Mouse (Mus musculus): ENCODE measurements around the gene 4930402F06Rik. TPM values are rescaled to one million over a fixed set of nuclear protein-coding genes. Genes with fewer than 3 reads are reported as not detected.

Gene 4930402F06Rik
- polyA plus RNA-seq, 1 experiment from 2014 or later, result not detected

DNA sequence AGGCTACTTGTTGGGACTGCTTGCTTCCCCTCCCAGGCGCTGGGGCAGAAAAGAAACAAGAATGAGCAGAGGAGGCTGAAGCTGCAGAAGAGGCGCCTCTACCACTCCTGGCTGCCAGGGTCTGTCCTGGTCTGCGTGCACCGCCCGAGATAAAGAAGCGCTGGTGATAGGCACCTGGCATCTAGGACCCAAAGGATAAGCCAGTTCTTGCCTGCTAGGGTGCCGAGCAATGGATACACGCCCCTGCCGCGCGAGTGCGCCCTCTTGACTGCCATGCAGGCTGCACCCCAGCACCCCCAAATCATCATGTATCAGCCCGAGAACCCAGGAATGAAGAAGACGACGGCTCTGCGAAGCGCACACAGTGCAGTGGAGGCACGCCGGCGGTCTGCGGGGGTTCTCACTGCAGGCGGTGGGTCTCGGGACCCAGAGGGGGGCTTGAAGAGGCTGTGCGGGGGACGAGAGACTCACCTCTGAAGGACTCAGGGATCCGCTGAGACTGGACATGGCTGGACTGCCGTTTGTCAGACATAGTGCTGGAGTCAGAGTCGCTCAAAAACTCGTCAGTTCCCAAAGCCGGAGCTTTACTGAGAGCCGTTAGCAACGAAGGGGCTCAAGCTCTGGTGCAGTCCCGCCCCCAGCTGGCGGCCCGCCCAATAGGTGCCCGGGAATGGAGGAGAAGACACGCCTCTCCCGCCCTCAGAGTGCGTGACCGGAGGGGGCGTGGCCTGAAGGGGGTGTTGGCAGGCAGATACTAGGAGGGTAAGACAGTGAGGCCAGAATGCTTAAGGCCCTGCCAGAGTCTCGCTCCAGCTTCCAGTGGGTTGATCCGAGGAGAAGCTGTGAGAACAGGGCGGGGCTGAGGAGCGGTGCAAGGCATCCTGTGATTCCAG is 60.3 kb downstream of the 4930402F06Rik start, which contains the start of gene Stom:
Stom (minus strand) TSS at position 589 of the 893 bp plus-strand sequence.
- Histone ChIP-seq H3K4me3 (ENCODE audit: low read depth, low read length) (peak within 1 kb of the TSS; percentile 62), H3K4me1 (ENCODE audit: control insufficient read depth, insufficient read depth, low read length) (no peaks in the 10 kb centered on the region), H3K36me3 (replicated peaks; ENCODE audit: control insufficient read depth, insufficient read depth, low read depth, low read length) (no peaks in the 10 kb centered on the region), H3K9ac (replicated peaks; ENCODE audit: low read length) (peak within 1 kb of the TSS; percentile 72), H3K9me3 (replicated peaks; ENCODE audit: control insufficient read depth, low read length) (no peaks in the 10 kb centered on the region), H3K27me3 (ENCODE audit: control insufficient read depth, insufficient read depth, low read length) (no peaks in the 10 kb centered on the region), H3K27ac (replicated peaks; ENCODE audit: low read depth, low read length) (no peak within 1 kb of the TSS; the same call in 1 of the 2 replicates), H3K4me2 (ENCODE audit: low read depth, low read length) (peak within 1 kb of the TSS; percentile 83)
- 0% methylated on average over 44 of the region's 45 CpGs for WGBS
- ATAC-seq (replicated peaks; ENCODE audit: insufficient number of reproducible peaks, low FRiP score, low TSS enrichment, low read depth) (peak; percentile 99), DNase-seq (ENCODE audit: low spot score) (peak; percentile 99)

DNA sequence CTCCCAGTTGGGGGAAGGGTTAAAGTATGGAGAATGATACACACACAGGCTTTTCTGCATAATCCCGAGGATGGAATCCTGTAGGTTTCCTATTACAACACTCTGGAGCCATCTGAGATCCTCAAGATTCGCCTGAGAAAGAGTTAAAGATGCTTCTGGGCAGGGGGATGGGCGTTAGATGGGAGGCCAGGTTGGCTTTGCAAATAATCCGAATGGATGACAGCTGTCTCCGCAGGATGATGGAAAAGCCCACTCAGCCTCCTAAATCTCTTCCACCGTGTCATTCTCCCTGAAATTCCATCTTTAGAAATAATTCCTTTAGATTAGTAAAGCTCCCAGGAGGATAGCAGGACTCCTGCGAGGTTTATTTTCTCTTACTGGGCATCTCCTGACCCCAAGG is 61.4 kb downstream of the 4930402F06Rik start:
- DNase-seq (ENCODE audit: low spot score), result no peak
- no peaks in the 10 kb centered on the region for H3K27me3 ChIP-seq (ENCODE audit: control insufficient read depth, insufficient read depth, low read length)
- no peaks in the 10 kb centered on the region for H3K36me3 ChIP-seq (replicated peaks; ENCODE audit: control insufficient read depth, insufficient read depth, low read depth, low read length)
- ATAC-seq (replicated peaks; ENCODE audit: insufficient number of reproducible peaks, low FRiP score, low TSS enrichment, low read depth), result no peak
- H3K4me3 ChIP-seq (ENCODE audit: low read depth, low read length), result peak overlapping the region; percentile 62
- no peaks in the 10 kb centered on the region for H3K9me3 ChIP-seq (replicated peaks; ENCODE audit: control insufficient read depth, low read length)
- no peak overlapping the region for H3K9ac ChIP-seq (replicated peaks; ENCODE audit: low read length)
- no peak overlapping the region for H3K27ac ChIP-seq (replicated peaks; ENCODE audit: low read depth, low read length)
- 4% methylated on average over 7 of the region's 7 CpGs for WGBS
- peak overlapping the region; percentile 83 for H3K4me2 ChIP-seq (ENCODE audit: low read depth, low read length)
- H3K4me1 ChIP-seq (ENCODE audit: control insufficient read depth, insufficient read depth, low read length), result no peaks in the 10 kb centered on the region

GRCm38 (mm10) chr2:35333670-35334069 is 63.3 kb downstream of the 4930402F06Rik start:
- no peaks in the 10 kb centered on the region for H3K9me3 ChIP-seq (replicated peaks; ENCODE audit: control insufficient read depth, low read length)
- ATAC-seq (replicated peaks; ENCODE audit: insufficient number of reproducible peaks, low FRiP score, low TSS enrichment, low read depth) (no peak), DNase-seq (ENCODE audit: low spot score) (no peak)
- no peak overlapping the region for H3K4me2 ChIP-seq (ENCODE audit: low read depth, low read length)
- no peaks in the 10 kb centered on the region for H3K27me3 ChIP-seq (ENCODE audit: control insufficient read depth, insufficient read depth, low read length)
- H3K27ac ChIP-seq (replicated peaks; ENCODE audit: low read depth, low read length), result no peak overlapping the region
- no peak overlapping the region for H3K4me3 ChIP-seq (ENCODE audit: low read depth, low read length)
- H3K9ac ChIP-seq (replicated peaks; ENCODE audit: low read length), result no peak overlapping the region
- H3K4me1 ChIP-seq (ENCODE audit: control insufficient read depth, insufficient read depth, low read length), result no peaks in the 10 kb centered on the region
- H3K36me3 ChIP-seq (replicated peaks; ENCODE audit: control insufficient read depth, insufficient read depth, low read depth, low read length), result no peaks in the 10 kb centered on the region

DNA sequence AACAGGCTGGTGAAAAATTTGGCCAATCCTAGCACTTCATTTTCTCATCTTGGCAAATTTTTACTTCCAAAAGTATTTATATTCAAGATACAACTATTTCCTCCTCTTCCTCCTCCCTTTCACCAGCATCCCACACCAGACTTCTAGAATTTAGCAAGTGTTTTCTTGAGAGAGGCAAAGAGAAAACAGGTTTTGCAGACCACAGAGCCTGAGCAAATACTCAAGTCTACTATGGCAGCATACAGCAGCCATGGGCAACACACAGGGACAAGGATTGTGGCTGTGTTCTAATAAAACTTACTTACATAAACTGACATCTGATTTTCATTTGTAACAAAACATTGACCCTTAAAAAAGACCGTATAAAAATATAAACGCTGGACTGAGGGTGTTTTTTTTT is 65.8 kb downstream of the 4930402F06Rik start:
- DNase-seq (ENCODE audit: low spot score) (no peak), ATAC-seq (replicated peaks; ENCODE audit: insufficient number of reproducible peaks, low FRiP score, low TSS enrichment, low read depth) (no peak)
- 63% methylated on average over 2 of the region's 2 CpGs for WGBS
- no peak overlapping the region for H3K4me3 ChIP-seq (ENCODE audit: low read depth, low read length)
- no peaks in the 10 kb centered on the region for H3K9me3 ChIP-seq (replicated peaks; ENCODE audit: control insufficient read depth, low read length)
- no peak overlapping the region for H3K4me2 ChIP-seq (ENCODE audit: low read depth, low read length)
- H3K9ac ChIP-seq (replicated peaks; ENCODE audit: low read length), result no peak overlapping the region
- no peaks in the 10 kb centered on the region for H3K36me3 ChIP-seq (replicated peaks; ENCODE audit: control insufficient read depth, insufficient read depth, low read depth, low read length)
- H3K27me3 ChIP-seq (ENCODE audit: control insufficient read depth, insufficient read depth, low read length), result no peaks in the 10 kb centered on the region
- no peak overlapping the region for H3K27ac ChIP-seq (replicated peaks; ENCODE audit: low read depth, low read length)
- H3K4me1 ChIP-seq (ENCODE audit: control insufficient read depth, insufficient read depth, low read length), result no peaks in the 10 kb centered on the region

GRCm38 (mm10) chr2:35329061-35329460 is 67.9 kb downstream of the 4930402F06Rik start:
- H3K36me3 ChIP-seq (replicated peaks; ENCODE audit: control insufficient read depth, insufficient read depth, low read depth, low read length), result no peaks in the 10 kb centered on the region
- H3K4me3 ChIP-seq (ENCODE audit: low read depth, low read length), result no peak overlapping the region
- H3K4me1 ChIP-seq (ENCODE audit: control insufficient read depth, insufficient read depth, low read length), result no peaks in the 10 kb centered on the region
- no peak for DNase-seq (ENCODE audit: low spot score)
- no peaks in the 10 kb centered on the region for H3K27me3 ChIP-seq (ENCODE audit: control insufficient read depth, insufficient read depth, low read length)
- H3K9me3 ChIP-seq (replicated peaks; ENCODE audit: control insufficient read depth, low read length), result no peaks in the 10 kb centered on the region
- H3K4me2 ChIP-seq (ENCODE audit: low read depth, low read length), result no peak overlapping the region
- H3K27ac ChIP-seq (replicated peaks; ENCODE audit: low read depth, low read length), result no peak overlapping the region
- 79% methylated on average over 2 of the region's 2 CpGs for WGBS
- H3K9ac ChIP-seq (replicated peaks; ENCODE audit: low read length), result no peak overlapping the region
- ATAC-seq (replicated peaks; ENCODE audit: insufficient number of reproducible peaks, low FRiP score, low TSS enrichment, low read depth), result no peak

GRCm38 (mm10) chr2:35328064-35328792 is 68.7 kb downstream of the 4930402F06Rik start:
- WGBS, result 43% methylated on average over 11 of the region's 11 CpGs
- no peaks in the 10 kb centered on the region for H3K36me3 ChIP-seq (replicated peaks; ENCODE audit: control insufficient read depth, insufficient read depth, low read depth, low read length)

GRCm38 (mm10) chr2:35327583-35327982 is 69.4 kb downstream of the 4930402F06Rik start:
- 64% methylated on average over 10 of the region's 10 CpGs for WGBS
- ATAC-seq (replicated peaks; ENCODE audit: insufficient number of reproducible peaks, low FRiP score, low TSS enrichment, low read depth), result no peak
- H3K36me3 ChIP-seq (replicated peaks; ENCODE audit: control insufficient read depth, insufficient read depth, low read depth, low read length), result no peaks in the 10 kb centered on the region

More at GRCm38 (mm10) chr2:35328064-35328792, 68.7 kb downstream of the 4930402F06Rik start:
- Histone ChIP-seq H3K4me2 (ENCODE audit: low read depth, low read length) (no peak overlapping the region), H3K9me3 (replicated peaks; ENCODE audit: control insufficient read depth, low read length) (no peaks in the 10 kb centered on the region), H3K4me1 (ENCODE audit: control insufficient read depth, insufficient read depth, low read length) (no peaks in the 10 kb centered on the region), H3K9ac (replicated peaks; ENCODE audit: low read length) (no peak overlapping the region), H3K27me3 (ENCODE audit: control insufficient read depth, insufficient read depth, low read length) (no peaks in the 10 kb centered on the region), H3K27ac (replicated peaks; ENCODE audit: low read depth, low read length) (no peak overlapping the region), H3K4me3 (ENCODE audit: low read depth, low read length) (no peak overlapping the region)
- no peak for DNase-seq (ENCODE audit: low spot score)
- no peak for ATAC-seq (replicated peaks; ENCODE audit: insufficient number of reproducible peaks, low FRiP score, low TSS enrichment, low read depth)

GRCm38 (mm10) chr2:35326931-35327330 is 70.0 kb downstream of the 4930402F06Rik start:
- Histone ChIP-seq H3K9ac (replicated peaks; ENCODE audit: low read length) (no peak overlapping the region), H3K4me3 (ENCODE audit: low read depth, low read length) (no peak overlapping the region), H3K36me3 (replicated peaks; ENCODE audit: control insufficient read depth, insufficient read depth, low read depth, low read length) (no peaks in the 10 kb centered on the region), H3K4me2 (ENCODE audit: low read depth, low read length) (no peak overlapping the region), H3K27ac (replicated peaks; ENCODE audit: low read depth, low read length) (no peak overlapping the region), H3K27me3 (ENCODE audit: control insufficient read depth, insufficient read depth, low read length) (no peaks in the 10 kb centered on the region), H3K4me1 (ENCODE audit: control insufficient read depth, insufficient read depth, low read length) (no peaks in the 10 kb centered on the region), H3K9me3 (replicated peaks; ENCODE audit: control insufficient read depth, low read length) (no peaks in the 10 kb centered on the region)
- WGBS, result 66% methylated on average over 1 of the region's 1 CpGs
- no peak for ATAC-seq (replicated peaks; ENCODE audit: insufficient number of reproducible peaks, low FRiP score, low TSS enrichment, low read depth)
- no peak for DNase-seq (ENCODE audit: low spot score)

More at GRCm38 (mm10) chr2:35327583-35327982, 69.4 kb downstream of the 4930402F06Rik start:
- Histone ChIP-seq H3K27ac (replicated peaks; ENCODE audit: low read depth, low read length) (no peak overlapping the region), H3K4me2 (ENCODE audit: low read depth, low read length) (no peak overlapping the region), H3K4me3 (ENCODE audit: low read depth, low read length) (no peak overlapping the region), H3K9ac (replicated peaks; ENCODE audit: low read length) (no peak overlapping the region), H3K4me1 (ENCODE audit: control insufficient read depth, insufficient read depth, low read length) (no peaks in the 10 kb centered on the region), H3K27me3 (ENCODE audit: control insufficient read depth, insufficient read depth, low read length) (no peaks in the 10 kb centered on the region), H3K9me3 (replicated peaks; ENCODE audit: control insufficient read depth, low read length) (no peaks in the 10 kb centered on the region)
- DNase-seq (ENCODE audit: low spot score), result no peak
